Mouse (Mus musculus) splenic B cell, adult 2 months (primary cell): ENCODE results near the gene Gm20388.

Experiments
- DNase-seq: peaks from one replicate; pipeline ENCODE4 v3.0.0-alpha.2; 2011; ENCODE audit warnings: low read depth, low spot score
- H3K27me3 ChIP-seq: 2 replicates; pipeline ENCODE4 v1.6.1; 2012; ENCODE audit warnings: mild to moderate bottlenecking, low read length, moderate library complexity, mixed read lengths; ENCODE audit not compliant: control insufficient read depth, poor library complexity, insufficient read depth, severe bottlenecking
- H3K36me3 ChIP-seq: 2 replicates; pipeline ENCODE4 v1.6.1; 2012; ENCODE audit warnings: mild to moderate bottlenecking, low read length, moderate library complexity, mixed read lengths; ENCODE audit not compliant: control insufficient read depth, poor library complexity, insufficient read depth, severe bottlenecking

Gm20388 gene

DNA sequence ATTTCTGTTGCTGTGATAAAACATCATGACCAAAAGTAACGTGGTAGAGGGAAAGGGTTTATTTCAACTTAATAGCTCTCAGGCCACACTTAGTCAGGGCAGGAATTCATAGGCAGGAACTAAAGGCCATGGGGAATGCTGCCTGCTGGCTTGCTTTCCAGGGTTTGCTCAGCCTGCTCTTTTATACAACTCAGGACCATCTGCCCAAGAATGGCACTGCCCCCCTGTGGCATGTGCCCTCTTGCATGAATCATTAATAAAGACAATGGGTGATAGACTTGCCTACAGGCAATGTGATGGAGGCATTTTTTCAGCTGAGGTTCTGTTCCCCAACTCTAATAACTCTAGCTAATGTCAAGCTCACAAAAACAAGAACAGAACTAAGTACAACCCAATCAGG lies 4131.6 kb downstream of the Gm20388 start:
- DNase-seq = no peak
- Histone ChIP-seq H3K36me3 (peaks cover 7% of the 10 kb centered on the region), H3K27me3 (no peaks in the 10 kb centered on the region)

DNA sequence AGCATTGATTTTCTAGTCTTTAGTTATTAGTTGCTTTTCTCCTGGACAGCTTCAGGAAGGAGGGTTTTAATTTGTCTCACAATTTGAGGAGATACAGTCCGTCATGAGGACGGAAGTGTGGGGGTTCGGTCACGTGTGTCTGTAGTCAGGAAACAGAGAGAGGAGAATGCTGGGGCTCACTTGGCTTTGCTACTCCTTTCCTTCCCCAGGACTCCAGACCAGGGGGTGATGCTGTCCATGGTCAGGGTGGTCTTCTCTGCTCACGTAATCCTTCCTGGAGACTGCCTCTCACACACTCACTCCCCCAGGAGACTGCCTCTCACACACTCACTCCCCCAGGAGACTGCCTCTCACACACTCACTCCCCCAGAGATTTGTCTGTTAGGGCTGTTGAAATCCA lies 4133.8 kb downstream of the Gm20388 start:
- DNase-seq = no peak
- no peaks in the 10 kb centered on the region for H3K27me3 ChIP-seq

DNA sequence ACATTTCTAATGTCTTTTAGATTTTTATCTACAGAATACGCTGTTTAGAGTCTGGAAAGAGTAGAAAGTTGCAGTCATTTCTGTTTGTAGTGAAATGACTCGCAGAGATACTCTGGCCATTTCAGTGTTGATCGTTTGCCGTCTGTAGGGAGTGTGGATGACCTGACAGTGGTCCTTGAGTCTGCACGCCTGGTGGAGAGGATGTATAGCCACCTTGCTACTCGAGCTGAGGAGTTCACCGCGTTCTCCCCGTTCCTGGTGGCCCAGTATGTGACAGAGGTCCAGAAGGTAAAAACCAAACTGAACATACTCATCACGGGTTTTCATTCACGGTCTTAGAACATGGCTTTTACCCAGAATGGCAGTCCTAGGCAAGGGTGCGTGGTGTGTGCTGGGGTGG lies 4134.3 kb downstream of the Gm20388 start:
- DNase-seq = no peak
- H3K36me3 ChIP-seq = peaks cover 9% of the 10 kb centered on the region
- H3K27me3 ChIP-seq = no peaks in the 10 kb centered on the region

More for the DNA sequence above, 4133.8 kb downstream of the Gm20388 start:
- peaks cover 9% of the 10 kb centered on the region for H3K36me3 ChIP-seq

DNA sequence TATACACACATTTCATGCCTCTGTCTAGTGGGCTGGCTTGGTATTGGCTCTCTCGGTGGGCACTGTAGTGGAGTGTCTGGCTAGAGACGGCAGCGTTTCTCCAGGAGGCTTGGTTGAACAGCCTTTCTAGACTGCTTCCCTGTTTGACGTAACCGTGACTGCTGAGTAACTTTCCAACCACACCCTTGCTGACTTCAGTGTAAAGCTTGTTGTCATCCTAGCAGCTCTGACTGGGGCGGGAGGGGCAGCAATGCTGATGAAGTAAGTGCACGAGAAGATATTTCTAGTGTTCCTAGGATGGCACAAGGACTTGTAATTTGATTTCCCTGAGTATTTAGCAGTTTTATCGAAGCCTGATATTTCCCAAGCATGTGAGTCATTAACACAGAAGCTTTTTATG lies 4135.2 kb downstream of the Gm20388 start:
- DNase-seq = no peak
- no peaks in the 10 kb centered on the region for H3K27me3 ChIP-seq

DNA sequence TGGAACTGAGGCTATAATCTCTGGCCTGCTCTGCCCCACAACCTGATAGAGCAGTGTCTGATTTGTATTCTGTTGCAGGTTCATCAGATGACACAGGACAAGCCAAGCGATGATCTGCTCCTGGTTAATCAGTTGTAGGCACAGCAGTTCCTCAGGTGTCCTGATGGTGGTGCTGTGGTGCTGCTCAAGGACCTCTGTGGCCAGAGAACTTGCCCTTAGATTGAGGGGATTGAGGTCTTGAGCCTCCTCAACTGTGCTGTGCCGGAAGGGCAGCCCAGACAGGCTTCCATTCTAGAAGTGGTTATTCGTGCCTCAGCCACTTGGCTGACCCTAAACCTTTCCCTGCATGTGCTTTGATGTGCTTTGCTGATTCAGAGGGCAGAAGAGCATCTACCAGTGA lies 4141.5 kb downstream of the Gm20388 start:
- peak; percentile 65 for DNase-seq
- Histone ChIP-seq H3K36me3 (peaks cover 2% of the 10 kb centered on the region), H3K27me3 (no peaks in the 10 kb centered on the region)

More for the DNA sequence above, 4135.2 kb downstream of the Gm20388 start:
- H3K36me3 ChIP-seq = peaks cover 9% of the 10 kb centered on the region

DNA sequence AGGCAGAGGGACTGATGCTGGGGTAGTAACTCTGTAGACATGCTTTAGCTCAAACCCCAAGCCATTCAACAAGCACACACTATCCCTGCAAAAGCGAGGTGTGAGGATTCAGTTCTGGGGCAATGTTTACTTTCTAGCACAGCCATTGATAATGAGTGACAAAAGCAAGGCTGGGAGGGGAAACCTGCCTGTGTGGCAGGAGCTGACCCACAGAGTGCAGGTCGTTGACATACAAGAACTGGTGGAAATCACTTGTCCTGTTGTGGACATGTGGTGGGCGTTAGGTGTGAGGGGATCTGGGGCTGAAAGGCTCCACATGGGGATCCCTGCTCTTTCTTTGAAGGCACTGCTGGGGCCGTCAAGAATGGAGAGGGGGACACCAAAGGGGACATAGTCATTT lies 4141.9 kb downstream of the Gm20388 start:
- H3K36me3 ChIP-seq = peaks cover 2% of the 10 kb centered on the region; the same call in 1 of the 2 replicates
- H3K27me3 ChIP-seq = no peaks in the 10 kb centered on the region
- no peak for DNase-seq

DNA sequence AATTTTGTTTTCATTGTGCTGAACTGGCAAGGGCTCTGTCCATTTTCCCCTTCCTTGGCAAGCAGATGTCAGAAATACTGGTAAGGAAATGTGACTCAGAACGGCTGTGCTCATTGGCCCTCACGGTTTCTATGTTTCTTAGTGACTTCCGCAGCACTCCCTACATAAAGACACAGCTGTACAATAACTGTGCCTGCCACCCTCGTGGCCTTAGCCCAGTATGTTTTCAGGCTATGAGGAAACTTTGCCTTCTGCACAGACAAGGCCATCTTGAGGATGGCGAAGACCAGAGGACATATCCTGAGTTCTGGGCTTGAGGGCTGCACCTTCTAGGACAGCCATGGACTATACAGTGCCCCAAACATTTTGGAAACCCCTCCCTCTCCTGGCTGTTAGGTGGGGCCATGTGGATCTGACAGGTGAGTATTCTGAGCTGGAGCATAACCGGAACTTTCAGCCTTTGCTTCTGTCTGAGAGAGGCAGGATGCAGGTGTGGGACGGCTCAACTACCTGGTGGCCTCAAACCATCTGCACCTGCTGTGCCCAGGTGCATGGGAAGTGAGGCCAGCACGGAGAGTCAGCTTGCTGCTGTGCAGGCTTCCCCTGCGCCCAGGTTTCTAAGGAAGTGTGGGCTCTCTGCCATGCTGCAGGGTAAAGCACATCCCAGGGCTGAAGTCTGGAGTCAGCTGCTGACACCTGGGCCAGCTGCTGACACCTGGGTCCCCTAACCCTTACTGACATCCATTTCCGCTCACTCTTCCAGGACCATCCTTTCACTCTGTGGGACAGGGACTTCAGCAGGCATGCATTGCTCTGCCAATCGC lies 4146.4 kb downstream of the Gm20388 start:
- no peaks in the 10 kb centered on the region for H3K36me3 ChIP-seq
- DNase-seq = no peak
- no peaks in the 10 kb centered on the region for H3K27me3 ChIP-seq

DNA sequence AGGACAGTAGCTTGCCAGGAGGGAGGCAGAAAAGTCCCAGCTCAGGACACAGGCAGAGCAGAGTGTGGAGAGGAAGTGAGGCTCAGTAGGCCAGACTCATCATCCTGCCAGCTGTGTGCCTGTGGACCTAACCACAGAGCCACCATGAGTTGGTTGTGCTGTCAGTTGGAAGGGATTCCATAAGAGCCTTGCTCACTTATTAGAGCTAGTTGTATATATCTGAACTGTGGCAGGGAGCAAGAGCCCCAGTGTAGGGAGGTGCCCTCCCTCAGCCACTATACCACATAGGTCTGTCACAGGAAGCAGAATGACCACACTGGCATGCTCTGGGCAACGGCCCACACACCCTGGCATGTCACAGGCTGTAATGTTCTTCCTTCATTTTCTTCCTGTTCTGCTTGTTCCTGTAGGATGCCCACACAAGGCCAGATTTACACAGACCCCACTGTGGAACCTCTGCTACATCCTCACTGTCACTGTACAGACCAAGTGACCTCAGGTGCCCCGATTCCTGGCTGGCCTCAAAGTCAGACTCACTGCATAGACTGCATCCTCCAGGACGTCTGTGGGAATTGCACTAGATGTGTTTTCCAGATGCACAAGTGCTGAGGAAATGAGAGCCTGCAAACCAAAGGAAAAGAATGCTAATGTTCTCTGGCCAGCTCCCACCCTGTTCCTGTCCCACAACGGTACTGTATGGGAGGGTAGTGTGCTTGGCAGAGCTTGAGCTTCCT lies 4155.9 kb downstream of the Gm20388 start:
- no peak for DNase-seq
- no peaks in the 10 kb centered on the region for H3K36me3 ChIP-seq

DNA sequence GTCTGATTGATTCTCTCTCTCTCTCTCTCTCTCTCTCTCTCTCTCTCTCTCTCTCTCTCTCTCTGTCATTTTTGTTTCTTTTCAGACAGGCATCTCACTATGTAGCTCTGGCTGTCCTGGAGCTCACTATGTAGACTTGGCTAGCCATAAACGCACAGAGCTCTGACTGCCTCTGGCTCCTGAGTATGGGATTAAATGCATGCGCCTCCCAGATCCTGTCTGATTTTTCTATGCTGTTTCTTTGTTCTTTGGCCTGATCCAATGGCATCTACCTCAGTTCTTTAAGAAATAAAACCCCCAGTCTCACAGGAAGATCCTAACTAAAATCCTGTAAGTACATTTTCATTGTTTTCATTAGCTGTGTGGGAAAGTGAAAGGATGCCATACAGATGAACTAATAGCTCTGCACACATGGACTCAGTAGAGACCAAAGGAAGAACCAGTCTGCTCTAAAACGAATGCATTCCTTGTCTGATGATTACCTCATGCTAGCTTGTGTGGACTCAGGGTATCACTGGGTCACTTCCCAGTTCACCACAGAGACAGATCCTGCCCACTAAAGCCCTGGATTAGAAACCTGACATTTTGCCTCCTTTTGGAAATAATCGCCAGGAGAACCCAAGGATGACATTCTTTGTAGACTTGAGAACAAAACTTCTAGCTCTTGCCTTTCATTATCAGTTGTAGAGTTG lies 4156.6 kb downstream of the Gm20388 start:
- DNase-seq = no peak
- Histone ChIP-seq H3K36me3 (no peaks in the 10 kb centered on the region), H3K27me3 (no peaks in the 10 kb centered on the region)

More for the DNA sequence above, 4155.9 kb downstream of the Gm20388 start:
- no peaks in the 10 kb centered on the region for H3K27me3 ChIP-seq

DNA sequence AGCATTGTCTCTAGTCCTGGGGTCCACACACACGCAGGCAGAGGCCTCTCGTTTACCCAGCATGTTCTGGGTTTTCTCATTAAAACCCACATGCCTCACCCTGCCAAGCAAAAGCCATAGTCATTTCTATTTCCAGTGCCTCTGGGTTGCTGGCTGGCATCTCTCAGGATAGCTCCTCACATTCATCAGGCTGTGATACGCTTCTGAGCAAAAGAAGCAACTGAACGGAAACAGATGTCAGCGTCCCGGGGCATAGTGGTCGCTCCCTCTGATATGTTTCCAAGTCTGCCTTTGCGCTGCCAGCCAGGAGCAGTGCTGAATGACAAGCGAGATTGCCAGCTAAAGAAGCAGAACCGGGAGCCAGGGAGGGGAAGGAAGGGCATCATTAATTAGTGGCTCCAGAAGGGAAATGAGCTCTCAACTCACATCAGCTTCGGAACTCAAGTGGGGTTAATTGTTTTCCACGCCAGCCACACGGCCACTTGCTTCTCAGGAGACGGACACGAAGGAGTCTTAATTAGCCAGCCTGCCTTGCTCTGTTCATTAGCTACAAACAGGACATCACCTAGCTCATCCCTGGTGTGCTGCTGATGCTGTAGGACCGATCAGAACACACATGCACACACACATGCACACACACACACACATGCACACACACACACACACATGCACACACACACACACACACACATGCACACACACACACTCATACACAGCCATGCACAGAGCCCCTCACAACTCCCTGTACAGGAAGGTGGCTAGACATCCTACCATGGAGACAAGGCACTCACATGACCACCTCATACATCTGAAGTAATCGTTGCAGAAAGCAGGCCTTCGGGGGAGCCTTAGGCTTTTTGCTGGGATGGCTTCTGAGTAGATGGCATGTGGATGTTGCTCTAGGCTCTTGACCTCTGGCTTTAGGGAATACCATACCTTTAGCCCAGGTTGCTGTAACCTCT lies 4160.0 kb downstream of the Gm20388 start:
- no peak for DNase-seq
- Histone ChIP-seq H3K27me3 (no peaks in the 10 kb centered on the region), H3K36me3 (no peaks in the 10 kb centered on the region)

DNA sequence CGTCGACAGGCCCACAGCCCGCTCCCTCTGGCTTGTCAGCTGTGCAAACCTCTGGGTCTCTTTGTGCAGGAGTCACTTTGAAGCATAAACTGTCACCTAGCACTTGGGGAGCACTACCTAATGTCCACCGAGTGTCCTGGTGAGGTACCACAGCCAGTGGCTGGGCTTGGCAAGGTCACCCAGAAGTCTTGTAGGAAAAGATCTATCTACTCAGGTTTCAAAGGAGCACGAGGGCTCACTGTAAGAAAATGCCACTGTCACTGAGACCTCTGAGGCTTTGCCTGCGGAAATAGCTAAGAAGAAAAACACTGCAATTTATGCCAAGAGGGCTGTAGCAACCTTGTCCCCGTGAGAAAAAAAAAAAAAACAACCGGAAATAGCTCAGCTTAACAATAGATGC lies 4165.3 kb downstream of the Gm20388 start:
- Histone ChIP-seq H3K27me3 (no peaks in the 10 kb centered on the region), H3K36me3 (no peaks in the 10 kb centered on the region)
- DNase-seq = no peak

DNA sequence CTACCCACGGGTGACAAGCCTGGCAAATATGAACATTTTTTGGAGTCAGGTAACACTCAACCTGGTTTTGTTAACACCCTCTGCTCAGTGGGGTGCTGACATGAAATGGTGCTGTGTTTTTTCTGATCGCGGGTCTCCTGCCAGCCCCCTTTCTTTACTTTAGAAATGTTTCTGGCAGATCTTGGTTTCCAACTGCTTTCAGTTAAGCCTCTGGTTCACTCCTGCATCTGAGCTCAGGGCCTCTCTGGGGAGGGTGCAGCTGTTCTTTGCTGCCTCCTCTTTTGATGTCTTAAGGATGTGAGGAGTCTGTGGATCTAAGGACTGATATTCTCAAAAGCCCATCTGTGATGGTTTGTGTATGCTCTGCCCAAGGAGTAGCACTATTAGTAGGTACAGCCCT lies 4165.8 kb downstream of the Gm20388 start:
- Histone ChIP-seq H3K36me3 (no peaks in the 10 kb centered on the region), H3K27me3 (no peaks in the 10 kb centered on the region)
- DNase-seq = no peak

DNA sequence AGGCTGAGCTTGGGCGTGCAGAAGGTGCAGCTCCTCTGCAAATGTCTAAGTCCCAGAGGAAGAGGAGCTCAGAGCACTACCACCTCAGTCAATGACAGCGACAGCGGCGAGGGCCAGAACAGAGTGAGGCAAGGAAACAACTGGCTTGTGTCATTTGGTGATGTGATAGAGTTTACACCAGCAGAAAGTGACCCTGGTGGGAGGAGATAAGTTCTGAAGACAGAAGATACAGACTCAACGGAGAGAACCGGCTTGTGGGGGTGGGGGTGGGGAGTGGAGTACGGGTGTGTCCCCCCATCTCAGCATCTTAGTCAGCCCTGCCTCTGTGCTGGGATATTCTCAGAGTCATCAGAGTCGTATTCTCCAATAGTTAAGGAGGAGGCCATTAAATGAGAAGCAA lies 4166.7 kb downstream of the Gm20388 start:
- Histone ChIP-seq H3K27me3 (no peaks in the 10 kb centered on the region), H3K36me3 (no peaks in the 10 kb centered on the region)
- DNase-seq = no peak

DNA sequence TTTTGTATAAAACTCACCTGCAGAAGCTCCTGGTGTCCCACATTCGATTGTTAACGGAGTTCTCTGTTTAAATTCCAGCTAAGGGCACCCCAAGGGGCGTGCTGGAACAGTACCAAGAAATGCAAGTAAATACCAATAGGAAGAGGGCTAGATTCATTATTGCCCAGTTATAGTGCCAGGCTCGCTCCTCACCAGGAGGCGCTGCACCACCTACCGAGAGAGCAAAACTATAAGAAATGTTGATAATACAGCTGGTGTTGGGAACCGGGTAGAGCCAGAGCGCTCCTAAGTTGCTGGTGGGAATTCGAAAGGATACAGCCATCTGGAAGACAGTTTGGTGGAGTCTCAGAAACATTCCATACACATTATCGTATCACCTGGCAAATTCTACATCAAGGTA lies 4167.4 kb downstream of the Gm20388 start:
- no peaks in the 10 kb centered on the region for H3K27me3 ChIP-seq
- no peaks in the 10 kb centered on the region for H3K36me3 ChIP-seq
- DNase-seq = no peak
